Mouse (Mus musculus) liver, embryonic 14 days (tissue): Measurements from ENCODE around the gene Erp27. TPM values are rescaled to one million over a fixed set of nuclear protein-coding genes. Genes with fewer than 3 reads are reported as not detected.

Experiments
- polyA plus RNA-seq: library from polyadenylated mRNA; depleted of rRNA; stranded (reverse); fragments of >200 nt; gene quantifications from 2 replicates; pipeline ENCODE4 v1.2.3, GENCODE M21; 2012; rRNA removed

Erp27 gene
- 0.09 and 0.12 TPM in 2 replicates for polyA plus RNA-seq

DNA sequence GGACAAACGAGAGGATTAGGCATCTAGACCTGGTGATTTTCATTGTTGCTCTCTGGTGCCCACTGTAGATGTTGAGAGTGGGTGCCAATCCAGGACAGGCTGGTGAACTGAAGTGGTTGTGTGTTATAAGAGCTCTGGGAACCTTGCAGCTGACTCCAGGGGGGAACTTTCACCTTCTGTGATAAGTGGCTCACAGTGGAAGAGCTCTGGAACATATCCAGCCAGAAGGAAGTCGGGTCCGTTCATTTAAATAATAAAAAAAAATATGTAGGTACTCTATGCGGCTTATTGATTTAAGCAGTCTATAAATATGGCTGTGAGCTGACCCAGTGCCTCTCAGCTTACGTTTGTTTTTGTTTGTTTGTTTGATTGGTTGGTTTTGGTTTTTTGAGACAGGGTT lies at the start of gene Erp27:
Erp27 (minus strand) TSS at position 101 of the 400 bp plus-strand sequence.

DNA sequence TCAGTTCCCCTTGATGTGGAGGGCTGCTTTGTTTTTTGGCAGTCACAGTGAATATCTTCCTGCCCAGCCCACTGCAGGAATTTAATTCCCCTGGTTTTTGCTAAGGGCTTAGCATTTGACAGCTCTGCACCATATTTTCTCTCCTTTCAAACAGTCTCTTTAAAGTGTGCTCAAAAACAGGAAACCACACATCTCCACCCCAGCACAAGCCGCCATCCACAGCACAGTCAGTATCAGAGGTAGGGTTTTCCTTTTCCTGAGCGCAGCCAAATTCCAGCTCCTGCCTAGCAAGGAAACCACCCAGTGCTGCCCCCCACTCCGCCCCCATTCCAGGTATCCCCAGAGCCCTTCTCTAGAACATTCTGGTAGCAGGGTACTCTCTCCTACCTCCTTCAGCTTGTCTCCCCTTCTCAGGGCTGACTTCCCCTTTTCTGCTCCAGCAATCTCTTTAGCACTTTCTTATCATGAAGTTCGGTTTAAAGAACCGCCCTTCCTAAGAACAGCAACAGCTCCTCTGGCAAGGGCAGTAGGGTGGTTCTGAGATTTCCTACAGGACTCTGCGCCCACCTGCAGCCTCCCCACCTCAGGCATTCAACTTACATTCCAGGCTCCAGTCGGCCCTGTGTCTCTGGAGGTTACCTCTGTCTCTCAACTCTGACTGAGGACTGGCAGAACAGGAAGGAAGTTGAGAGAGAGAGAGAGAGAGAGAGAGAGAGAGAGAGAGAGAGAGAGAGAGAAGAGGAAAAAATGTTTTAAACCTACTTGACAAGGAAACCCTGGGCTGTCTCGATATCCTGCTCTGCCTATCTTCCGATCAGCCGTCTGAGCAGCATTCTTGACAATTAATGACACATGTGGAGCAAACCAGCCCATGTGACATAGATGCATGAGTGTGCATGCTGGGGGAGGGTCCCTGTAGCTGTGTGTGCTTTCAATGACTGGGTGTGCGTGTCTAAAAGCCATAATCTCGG lies 19.4 kb upstream of the Erp27 start, which contains the start of gene Arhgdib:
Arhgdib (minus strand) TSS at position 849 of the 971 bp plus-strand sequence.

GRCm38 (mm10) chr6:136923532-136923931 lies 1.6 kb upstream of the Erp27 start, which contains the start of gene Pde6h:
Gene Pde6h, plus strand, starts transcription at chr6:136923832.

GRCm38 (mm10) chr6:136875670-136876069 lies 46.3 kb downstream of the Erp27 start, which contains the start of gene Mgp:
Gene Mgp, minus strand, starts transcription at chr6:136875823.

Other genes starting within 250 kb of the Erp27 start
- gene Gucy2c, start 140.4 kb downstream of the Erp27 start, polyA plus RNA-seq: 0.08 and 0.09 TPM in 2 replicates
- gene Hist4h4, start 117.8 kb downstream of the Erp27 start, polyA plus RNA-seq: 2.3 and 2.9 TPM in 2 replicates
- 99.2 and 99.8 TPM in 2 replicates for gene H2afj, start 113.9 kb downstream of the Erp27 start, polyA plus RNA-seq
- 0.61 and 0.81 TPM in 2 replicates for gene BC049715, start 94.6 kb downstream of the Erp27 start, polyA plus RNA-seq
- 38.1 and 45.9 TPM in 2 replicates for gene Wbp11, start 93.9 kb downstream of the Erp27 start, polyA plus RNA-seq
- gene Smco3, start 86.7 kb downstream of the Erp27 start, polyA plus RNA-seq: 0.07 and 0.10 TPM in 2 replicates
- gene Art4, start 64.4 kb downstream of the Erp27 start, polyA plus RNA-seq: 15.1 and 19.9 TPM in 2 replicates
- 0.67 and 3.9 TPM in 2 replicates for gene Mgp, start 46.4 kb downstream of the Erp27 start, polyA plus RNA-seq
- under 0.01 and 0.07 TPM in 2 replicates for gene Pde6h, start 1.7 kb upstream of the Erp27 start, polyA plus RNA-seq
- gene Arhgdib, start 19.7 kb upstream of the Erp27 start, polyA plus RNA-seq: 75.0 and 109 TPM in 2 replicates
- 1.3 and 1.5 TPM in 2 replicates for gene Rerg, start 248.3 kb upstream of the Erp27 start, polyA plus RNA-seq